Mouse (Mus musculus) liver, embryonic 18 days (tissue): Measurements from ENCODE around the gene Cep95. TPM values are rescaled to one million over a fixed set of nuclear protein-coding genes. Genes with fewer than 3 reads are reported as not detected.

Experiments used
- polyA plus RNA-seq: library from polyadenylated mRNA; depleted of rRNA; stranded (reverse); fragments of >200 nt; gene quantifications from 2 replicates; pipeline ENCODE4 v1.2.3, GENCODE M21; 2012; rRNA removed

Cep95 gene
- 10.2 and 10.5 TPM in 2 replicates for polyA plus RNA-seq

DNA sequence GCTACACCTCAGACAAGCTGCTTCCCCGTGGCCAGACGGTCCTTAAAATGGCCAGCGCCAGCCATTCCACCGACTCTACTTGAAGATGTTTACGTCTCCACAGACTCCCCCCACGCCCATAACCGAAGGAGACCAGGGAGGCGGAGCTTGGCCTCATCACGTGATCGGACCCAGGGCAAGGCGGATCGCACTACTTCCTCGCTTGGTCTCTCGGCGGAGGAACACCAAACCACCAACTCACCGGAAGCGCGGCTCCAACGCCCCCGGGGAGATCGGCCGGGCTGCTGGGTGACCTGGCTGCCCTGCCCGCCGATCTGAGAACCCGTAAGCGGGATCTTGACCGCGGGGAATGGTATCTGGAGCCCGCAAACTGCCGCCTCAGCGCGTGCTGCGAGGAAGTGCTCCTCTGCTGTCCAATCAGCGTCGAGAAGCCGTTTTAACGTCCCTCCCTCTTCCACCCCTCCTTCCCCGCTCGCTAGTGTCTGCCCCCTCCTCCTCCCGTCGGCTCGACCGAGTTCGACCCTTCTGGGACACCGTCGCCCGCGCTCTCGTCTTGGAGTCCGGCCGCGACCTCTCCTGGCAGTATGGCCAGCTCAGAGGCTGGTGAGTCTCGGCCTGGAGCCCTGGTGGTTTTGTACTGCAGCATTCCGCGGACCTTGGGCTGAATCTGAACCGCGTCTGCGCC lies at the start of gene Cep95, which contains the start of gene Ddx5:
Gene Cep95, plus strand, starts transcription at position 478 of the 685 bp plus-strand sequence.
Gene Ddx5, minus strand, starts transcription at position 411 of the 685 bp plus-strand sequence.

DNA sequence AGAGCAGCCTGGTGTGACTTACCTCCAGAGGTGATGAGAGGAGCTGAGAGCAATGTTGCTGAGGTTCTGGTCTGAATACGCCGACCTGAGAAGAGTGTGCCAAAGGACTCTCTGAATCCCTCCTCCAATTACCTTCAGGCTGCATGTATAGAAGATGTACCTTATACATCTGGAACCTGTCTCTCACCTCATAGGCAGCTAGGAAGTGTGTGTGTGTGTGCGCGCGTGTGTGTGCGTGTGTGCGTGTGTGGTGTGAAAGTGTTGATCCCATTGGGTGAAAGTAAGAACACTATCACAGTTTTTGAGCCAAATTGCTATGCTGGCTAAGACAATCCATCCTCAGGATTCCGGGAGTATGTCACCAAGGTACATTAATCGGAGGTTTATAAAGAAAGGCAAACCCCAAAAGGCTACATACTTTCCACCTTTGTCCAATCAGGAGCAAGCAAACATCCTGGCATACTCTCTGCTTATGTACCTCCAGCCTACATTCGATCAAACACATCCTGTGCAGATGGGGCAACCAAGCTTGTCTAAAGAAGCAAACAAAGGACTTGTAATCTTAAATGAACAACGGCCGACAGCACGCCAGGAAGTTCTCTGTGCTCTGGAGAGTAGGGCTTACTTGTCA lies 38.8 kb upstream of the Cep95 start, which contains the start of gene Pecam1:
Gene Pecam1, minus strand, starts transcription at position 508 of the 631 bp plus-strand sequence.

DNA sequence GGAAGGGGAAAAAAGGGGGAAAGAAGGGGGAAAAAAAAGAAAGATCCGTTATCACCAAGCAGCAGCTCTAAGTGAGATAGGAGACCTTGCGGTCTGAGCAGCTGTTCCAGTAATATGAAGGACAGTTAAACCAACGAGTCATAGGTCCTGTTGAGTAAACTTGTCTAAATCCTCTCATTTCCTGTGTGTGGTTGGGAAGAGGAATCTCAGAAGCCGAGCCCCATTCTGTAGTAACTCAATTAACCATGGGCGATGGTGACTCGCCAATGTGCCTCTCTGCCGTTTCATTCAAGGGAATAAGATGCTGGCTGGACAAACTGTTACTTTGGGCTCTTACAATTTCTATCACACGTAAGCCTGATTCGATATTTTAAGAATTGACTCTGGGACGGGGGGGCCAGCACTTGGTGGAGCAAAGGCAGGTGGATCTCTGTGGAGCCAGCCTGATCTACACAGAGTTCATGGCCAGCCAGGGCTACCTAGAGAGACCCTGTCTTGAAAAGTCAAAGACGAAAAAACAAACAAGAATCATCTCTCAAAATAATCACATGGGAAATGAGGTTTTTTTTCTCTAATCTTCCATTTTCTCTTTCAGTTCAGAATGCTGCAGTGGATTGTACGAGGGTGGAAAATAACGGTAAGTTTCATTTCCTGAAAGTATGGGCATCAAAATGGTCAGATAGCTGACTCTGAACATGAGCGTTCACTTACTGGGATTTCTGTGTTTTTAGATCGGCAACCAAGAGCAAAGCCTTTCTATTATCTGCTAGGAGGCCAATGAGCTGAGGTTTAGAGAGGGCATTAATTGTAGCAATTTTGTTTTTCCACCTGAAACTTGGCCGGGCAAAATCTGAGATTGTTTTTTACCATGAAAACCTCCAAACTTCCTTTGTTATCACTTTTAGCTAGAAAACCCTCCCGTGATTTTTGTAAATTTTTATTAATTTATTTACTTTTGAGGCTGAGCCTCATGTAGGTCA lies 37.7 kb upstream of the Cep95 start, which contains the start of gene Milr1:
Gene Milr1, plus strand, starts transcription at position 188 of the 980 bp plus-strand sequence.

DNA sequence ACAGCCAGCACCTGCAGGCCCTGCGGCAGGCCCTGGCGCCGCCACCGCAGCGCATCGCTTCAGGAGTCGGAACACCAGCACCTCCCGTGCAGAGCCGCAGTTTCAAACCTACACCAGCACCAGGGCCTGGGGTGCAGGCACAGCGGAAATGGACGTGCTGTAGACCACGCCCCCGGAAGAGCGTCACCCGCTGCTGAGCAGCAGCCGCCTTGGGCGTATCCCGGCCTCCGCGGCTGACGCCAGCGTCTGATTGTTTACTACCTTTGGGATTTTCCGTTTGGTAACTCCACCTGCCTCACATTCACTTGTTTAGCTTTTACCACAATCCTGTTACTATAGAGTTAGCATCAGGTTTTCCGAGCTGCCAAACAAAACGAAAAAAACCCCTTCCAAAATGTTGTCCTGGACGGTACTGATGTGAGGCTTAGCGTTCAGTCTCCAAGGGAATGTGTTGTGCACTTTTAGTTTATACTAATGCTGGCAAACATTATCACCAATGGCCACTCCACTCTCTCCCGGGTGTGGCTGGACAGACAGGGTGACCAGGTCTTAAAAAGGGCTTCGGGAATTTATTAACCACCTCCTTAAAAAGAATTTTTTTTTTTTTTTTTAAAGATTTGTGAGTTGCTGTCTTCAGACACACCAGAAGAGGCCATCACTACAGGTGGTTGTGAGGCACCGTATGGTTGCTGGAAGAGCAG lies 9.5 kb upstream of the Cep95 start, which contains the start of gene Polg2:
Gene Polg2, minus strand, starts transcription at position 150 of the 701 bp plus-strand sequence.

Other genes starting within 250 kb of the Cep95 start
- gene Tex2, start 175.8 kb upstream of the Cep95 start, polyA plus RNA-seq: 10.3 and 10.7 TPM in 2 replicates
- gene Pecam1, start 38.6 kb upstream of the Cep95 start, polyA plus RNA-seq: 13.9 and 14.0 TPM in 2 replicates
- gene Milr1, start 38.0 kb upstream of the Cep95 start, polyA plus RNA-seq: 5.4 and 5.5 TPM in 2 replicates
- 5.0 and 5.3 TPM in 2 replicates for gene Polg2, start 9.7 kb upstream of the Cep95 start, polyA plus RNA-seq
- 189 and 193 TPM in 2 replicates for gene Ddx5, start 67 bp upstream of the Cep95 start, polyA plus RNA-seq
- 5.7 and 7.0 TPM in 2 replicates for gene Smurf2, start 131.5 kb downstream of the Cep95 start, polyA plus RNA-seq
- 81.7 and 88.0 TPM in 2 replicates for gene Kpna2, start 210.3 kb downstream of the Cep95 start, polyA plus RNA-seq
- 14.3 and 18.4 TPM in 2 replicates for gene 1810010H24Rik, start 236.4 kb downstream of the Cep95 start, polyA plus RNA-seq